Mouse (Mus musculus) MEL (cell line): ENCODE measurements around the gene Slco4a1. TPM values are rescaled to one million over a fixed set of nuclear protein-coding genes. Genes with fewer than 3 reads are reported as not detected.

Experiments used
- DNase-seq: peaks from one replicate; pipeline ENCODE4 v3.0.0; 2011; ENCODE audit warnings: low read depth, low spot score
- H3K27ac ChIP-seq: 2 replicates; pipeline ENCODE4 v1.5.1; 2012; ENCODE audit warnings: low read depth, mild to moderate bottlenecking, control low read depth, low read length, moderate library complexity; ENCODE audit not compliant: control insufficient read depth
- H3K27me3 ChIP-seq, 2 experiments: fragments of 150-350 bp in 1 of 2; sonication (generic) in 1 of 2; 2 replicates each; pipeline ENCODE4 v1.6.1; 2012; ENCODE audit warnings: low read length in 2 of 2, mild to moderate bottlenecking in 2 of 2, improper control_type of control experiment in 1 of 2, moderate library complexity in 1 of 2; ENCODE audit not compliant: insufficient read depth in 2 of 2, control insufficient read depth in 1 of 2
- H3K36me3 ChIP-seq, 2 experiments: 2 replicates each; pipeline ENCODE4 v1.6.1; 2012 to 2014; ENCODE audit warnings: low read length in 2 of 2, improper control_type of control experiment in 1 of 2, inconsistent platforms in 1 of 2, mild to moderate bottlenecking in 1 of 2; ENCODE audit not compliant: insufficient read depth in 2 of 2, control insufficient read depth in 1 of 2
- H3K4me1 ChIP-seq, 2 experiments: fragments of 150-350 bp in 1 of 2; sonication (generic) in 1 of 2; 2 replicates each; pipeline ENCODE4 v1.6.1; 2012; ENCODE audit warnings: low read length in 2 of 2, improper control_type of control experiment in 1 of 2, mild to moderate bottlenecking in 1 of 2; ENCODE audit not compliant: insufficient read depth in 2 of 2, control insufficient read depth in 1 of 2
- H3K4me3 ChIP-seq, 2 experiments: fragments of 150-350 bp in 1 of 2; sonication (generic) in 1 of 2; 2 replicates each; pipeline ENCODE4 v1.5.1; 2012; ENCODE audit warnings: low read depth in 2 of 2, low read length in 2 of 2, mild to moderate bottlenecking in 2 of 2, moderate library complexity in 2 of 2, control low read depth in 1 of 2, improper control_type of control experiment in 1 of 2; ENCODE audit not compliant: control insufficient read depth in 1 of 2, insufficient read depth in 1 of 2
- H3K79me2 ChIP-seq: 2 replicates; pipeline ENCODE4 v1.6.1; 2012; ENCODE audit warnings: mild to moderate bottlenecking, low read length, moderate library complexity; ENCODE audit not compliant: control insufficient read depth, poor library complexity, insufficient read depth
- H3K9ac ChIP-seq: 2 replicates; pipeline ENCODE4 v1.6.1; 2012; ENCODE audit warnings: low read depth, mild to moderate bottlenecking, control low read depth, low read length, moderate library complexity; ENCODE audit not compliant: control insufficient read depth, poor library complexity, severe bottlenecking
- H3K9me3 ChIP-seq: fragments of 150-350 bp; sonication (generic); replicated peaks from 2 replicates; pipeline ENCODE4 v1.6.1; 2012; ENCODE audit warnings: mild to moderate bottlenecking, low read length, improper control_type of control experiment, moderate library complexity; ENCODE audit not compliant: insufficient read depth
- BHLHE40 ChIP-seq: IDR thresholded peaks from 2 replicates; pipeline ENCODE4 v1.6.1; 2012; ENCODE audit warnings: low read depth, mild to moderate bottlenecking, inconsistent platforms, low read length, improper control_type of control experiment, borderline replicate concordance
- ELF1 ChIP-seq: IDR thresholded peaks from 2 replicates; pipeline ENCODE4 v1.6.1; 2014; ENCODE audit warnings: low read depth, mild to moderate bottlenecking, inconsistent platforms, low read length, improper control_type of control experiment, moderate library complexity
- EP300 ChIP-seq, 2 experiments: IDR thresholded peaks; 2 replicates each; pipeline ENCODE4 v1.6.1; 2011; ENCODE audit warnings: improper control_type of control experiment in 2 of 2, low read length in 2 of 2, low read depth in 1 of 2, mild to moderate bottlenecking in 1 of 2
- ETS1 ChIP-seq: IDR thresholded peaks from 2 replicates; pipeline ENCODE4 v1.6.1; 2012; ENCODE audit warnings: low read depth, mild to moderate bottlenecking, inconsistent platforms, low read length, improper control_type of control experiment, moderate library complexity
- GATA1 ChIP-seq: IDR thresholded peaks from 2 replicates; pipeline ENCODE4 v1.6.1; 2011; ENCODE audit warnings: low read depth, low read length, improper control_type of control experiment
- HCFC1 ChIP-seq: IDR thresholded peaks from 2 replicates; pipeline ENCODE4 v1.6.1; 2012; ENCODE audit warnings: low read depth, mild to moderate bottlenecking, inconsistent platforms, low read length, improper control_type of control experiment, moderate library complexity
- JUND ChIP-seq: IDR thresholded peaks from 2 replicates; pipeline ENCODE4 v1.6.1; 2011; ENCODE audit warnings: low read depth, mild to moderate bottlenecking, improper control_type of control experiment, low read length
- KAT2A ChIP-seq: conservative IDR thresholded peaks from 2 replicates; pipeline ENCODE4 v1.6.1; 2012; ENCODE audit warnings: low read depth, low read length, improper control_type of control experiment, inconsistent platforms
- MAFK ChIP-seq: IDR thresholded peaks from 2 replicates; pipeline ENCODE4 v1.6.1; 2011; ENCODE audit warnings: low read depth, mild to moderate bottlenecking, low read length, improper control_type of control experiment, borderline replicate concordance
- MAX ChIP-seq: IDR thresholded peaks from 2 replicates; pipeline ENCODE4 v1.6.1; 2011; ENCODE audit warnings: low read length, improper control_type of control experiment
- MEF2A ChIP-seq: IDR thresholded peaks from 2 replicates; pipeline ENCODE4 v1.6.1; 2014; ENCODE audit warnings: low read depth, mild to moderate bottlenecking, inconsistent platforms, low read length, improper control_type of control experiment; ENCODE audit not compliant: poor library complexity, insufficient replicate concordance, severe bottlenecking; ENCODE audit errors: extremely low read depth
- MXI1 ChIP-seq: IDR thresholded peaks from 2 replicates; pipeline ENCODE4 v1.6.1; 2011; ENCODE audit warnings: mild to moderate bottlenecking, low read depth, low read length, improper control_type of control experiment
- NELFE ChIP-seq: IDR thresholded peaks from 2 replicates; pipeline ENCODE4 v1.6.1; 2011; ENCODE audit warnings: low read depth, low read length, improper control_type of control experiment
- POLR2A ChIP-seq, 2 experiments: IDR thresholded peaks; 2 replicates each; pipeline ENCODE4 v1.6.1; 2011 to 2012; ENCODE audit warnings: low read length in 2 of 2, mild to moderate bottlenecking in 2 of 2, control low read depth in 1 of 2, improper control_type of control experiment in 1 of 2, low read depth in 1 of 2, moderate library complexity in 1 of 2; ENCODE audit not compliant: control insufficient read depth in 1 of 2, insufficient read depth in 1 of 2, poor library complexity in 1 of 2
- POLR2AphosphoS2 ChIP-seq: IDR thresholded peaks from 2 replicates; pipeline ENCODE4 v1.6.1; 2011; ENCODE audit warnings: low read length, improper control_type of control experiment
- SIN3A ChIP-seq: IDR thresholded peaks from 2 replicates; pipeline ENCODE4 v1.6.1; 2012; ENCODE audit warnings: low read length, improper control_type of control experiment, inconsistent platforms
- TCF12 ChIP-seq: IDR thresholded peaks from 2 replicates; pipeline ENCODE4 v1.6.1; 2014; ENCODE audit warnings: low read depth, mild to moderate bottlenecking, inconsistent platforms, low read length, improper control_type of control experiment, moderate library complexity
- UBTF ChIP-seq: IDR thresholded peaks from 2 replicates; pipeline ENCODE4 v1.6.1; 2012; ENCODE audit warnings: low read depth, mild to moderate bottlenecking, inconsistent platforms, low read length, improper control_type of control experiment, moderate library complexity, borderline replicate concordance; ENCODE audit not compliant: insufficient read depth
- USF1 ChIP-seq: IDR thresholded peaks from 2 replicates; pipeline ENCODE4 v1.6.1; 2014; ENCODE audit warnings: low read depth, mild to moderate bottlenecking, inconsistent platforms, low read length, improper control_type of control experiment, moderate library complexity
- USF2 ChIP-seq, 2 experiments: IDR thresholded peaks; 2 replicates each; pipeline ENCODE4 v1.6.1; 2011 to 2012; ENCODE audit warnings: improper control_type of control experiment in 2 of 2, low read length in 2 of 2, borderline replicate concordance in 1 of 2, inconsistent platforms in 1 of 2, low read depth in 1 of 2, mild to moderate bottlenecking in 1 of 2; ENCODE audit not compliant: insufficient read depth in 1 of 2
- ZMIZ1 ChIP-seq: IDR thresholded peaks from 2 replicates; pipeline ENCODE4 v1.6.1; 2012; ENCODE audit warnings: low read depth, mild to moderate bottlenecking, inconsistent platforms, low read length, improper control_type of control experiment, moderate library complexity
- ZNF384 ChIP-seq: IDR thresholded peaks from 2 replicates; pipeline ENCODE4 v1.6.1; 2012; ENCODE audit warnings: low read depth, mild to moderate bottlenecking, inconsistent platforms, low read length, improper control_type of control experiment
- polyA plus RNA-seq, 2 experiments: library from polyadenylated mRNA; stranded (reverse) in 1 of 2; unstranded in 1 of 2; fragments of >175 nt in 1 of 2; fragments of >200 nt in 1 of 2; gene quantifications; 2 replicates each; pipeline versions ENCODE4 v1.2.1 to v1.2.4; 2012; ENCODE audit warnings: low replicate concordance in 2 of 2, low read depth in 1 of 2; ENCODE audit not compliant: insufficient read length in 2 of 2, insufficient read depth in 1 of 2, missing spikeins in 1 of 2
- total RNA-seq: library from RNA; depleted of rRNA; stranded (reverse); fragments of 300-350 nt; gene quantifications from 2 replicates; pipeline ENCODE4 v1.2.3, GENCODE M21; 2012

Gene Slco4a1
- total and polyA plus RNA-seq, 3 experiments = not detected

DNA sequence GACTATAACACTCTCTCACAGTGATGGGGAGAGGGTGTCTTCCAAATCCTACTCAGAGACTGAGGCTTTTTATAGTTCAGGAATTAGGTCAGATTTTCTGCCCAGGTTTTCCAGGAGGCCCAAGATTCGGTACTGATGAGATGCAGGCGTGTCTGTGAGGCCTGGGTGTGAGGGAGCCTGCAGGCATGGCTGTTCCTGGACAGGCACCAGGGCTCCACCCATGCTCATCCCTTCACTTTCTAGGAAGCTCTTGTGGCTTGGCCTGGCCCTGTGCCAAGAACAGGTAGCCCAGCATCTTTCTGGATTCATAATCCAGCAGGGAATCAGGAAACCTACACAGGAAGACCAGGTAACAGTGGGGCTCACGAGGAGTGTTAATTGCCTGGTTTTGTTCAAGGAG lies 40.4 kb upstream of the Slco4a1 start:
- 0 out of 4 replicates have a peak, but pooled peaks cover 0 to 2% of the 10 kb centered on the region in 2 experiments for H3K27me3 ChIP-seq
- no peak overlapping the region for H3K4me3 ChIP-seq
- H3K36me3 ChIP-seq = no peaks in the 10 kb centered on the region
- no peak overlapping the region for H3K9ac ChIP-seq
- H3K79me2 ChIP-seq = no peaks in the 10 kb centered on the region
- H3K9me3 ChIP-seq = no peaks in the 10 kb centered on the region
- DNase-seq = no peak
- TF ChIP-seq USF1 (no peak), ELF1 (no peak), JUND (no peak), MEF2A (no peak), BHLHE40 (no peak), KAT2A (no peak), GATA1 (no peak), TCF12 (no peak), ZNF384 (no peak), EP300 (IDR thresholded peaks at IDR 0.05; ENCODE audit: low read depth in 1 of 2, low read length in 2 of 2) (no peak), SIN3A (no peak), ETS1 (no peak), NELFE (no peak), ZMIZ1 (no peak), POLR2AphosphoS2 (no peak), UBTF (no peak), USF2 (IDR thresholded peaks at IDR 0.05; ENCODE audit: borderline replicate concordance in 1 of 2, insufficient read depth in 1 of 2, low read depth in 1 of 2, low read length in 2 of 2) (no peak), MAFK (no peak), HCFC1 (no peak), POLR2A (IDR thresholded peaks at IDR 0.05; ENCODE audit: control insufficient read depth in 1 of 2, insufficient read depth in 1 of 2, low read depth in 1 of 2, low read length in 2 of 2, poor library complexity in 1 of 2) (no peak)
- H3K27ac ChIP-seq = no peak overlapping the region
- H3K4me1 ChIP-seq = no peaks in the 10 kb centered on the region

DNA sequence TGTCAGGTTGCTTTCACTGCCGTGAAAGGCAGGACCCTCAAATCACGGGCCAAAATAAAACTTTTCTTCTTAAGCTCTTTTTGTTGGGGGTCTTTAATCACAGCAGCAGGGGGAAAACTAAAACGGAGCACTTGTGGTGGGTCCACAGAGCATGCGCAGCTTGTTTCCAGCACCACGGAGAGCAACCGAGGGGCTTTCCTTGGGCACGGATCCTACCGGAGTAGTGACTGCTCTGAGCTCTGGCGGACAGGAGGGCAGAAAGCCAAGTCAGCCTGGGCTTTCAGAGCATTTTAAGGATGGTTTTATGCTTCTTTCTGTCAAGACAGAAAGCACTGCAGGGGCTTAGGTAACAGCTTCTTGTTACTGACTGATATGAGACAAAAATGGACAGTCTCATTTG lies 38.3 kb upstream of the Slco4a1 start:
- H3K4me1 ChIP-seq = no peaks in the 10 kb centered on the region
- peaks cover 0 to 4% of the 10 kb centered on the region in 2 experiments; a peak in 1 of 4 replicates for H3K27me3 ChIP-seq
- H3K79me2 ChIP-seq = no peaks in the 10 kb centered on the region
- H3K9ac ChIP-seq = no peak overlapping the region
- peak; percentile 14 for DNase-seq
- no peak overlapping the region for H3K27ac ChIP-seq
- H3K4me3 ChIP-seq = no peak overlapping the region
- TF ChIP-seq MXI1 (no peak), MAX (no peak), ELF1 (no peak), POLR2AphosphoS2 (no peak), ZMIZ1 (no peak), ZNF384 (no peak), MAFK (no peak)
- TF ChIP-seq, all 39 proteins: peak for 0
- H3K36me3 ChIP-seq = no peaks in the 10 kb centered on the region
- H3K9me3 ChIP-seq = no peaks in the 10 kb centered on the region
